Comparison of ENCODE assay signal across 10 mouse cellular contexts in the genomic region with DNA sequence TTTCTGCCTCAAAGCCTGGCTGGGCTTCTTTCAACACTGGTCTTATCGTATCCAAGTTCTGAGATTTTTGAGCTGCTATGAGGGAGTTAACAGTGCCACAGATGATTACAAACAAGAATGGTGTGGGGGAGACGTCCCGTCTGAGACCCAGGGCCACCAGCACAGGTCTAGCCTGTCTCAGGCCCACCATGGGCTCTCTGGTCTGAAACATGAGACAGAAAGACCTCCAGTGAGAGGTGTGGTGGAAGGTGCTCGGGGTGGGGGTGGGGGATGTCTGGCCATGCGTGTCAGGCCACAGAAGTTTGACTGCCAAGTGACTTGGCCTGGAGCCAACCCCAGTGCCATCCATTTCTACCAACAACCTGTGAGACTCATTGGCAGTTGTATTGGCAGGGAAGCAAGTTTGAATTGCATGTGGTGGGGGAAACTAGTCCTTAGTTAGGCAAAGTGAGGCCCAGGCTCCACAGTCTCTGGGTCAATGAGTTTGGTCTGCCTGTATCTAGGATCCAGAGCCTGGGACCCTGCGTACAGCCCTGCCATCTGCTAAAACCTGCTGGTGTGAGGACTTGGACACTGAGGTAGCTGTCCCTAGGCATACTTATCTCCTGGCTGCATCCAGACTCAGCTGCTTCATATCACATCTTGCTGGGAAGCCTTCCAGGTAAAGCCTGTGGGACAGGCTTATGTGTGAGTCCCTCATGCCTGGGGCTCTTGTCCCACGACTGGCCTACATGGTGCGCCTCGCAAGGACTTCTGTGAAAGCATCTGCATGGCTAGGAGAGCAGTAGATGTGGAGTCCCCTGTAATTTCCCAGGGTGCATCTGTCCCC. TPM values are rescaled to one million over a fixed set of nuclear protein-coding genes. Genes with fewer than 3 reads are reported as not detected.
DNase-seq lines count a peak whose midpoint lies in the region; ATAC-seq lines count a peak whose summit lies in the region.
"Had no signal": no experiment of that assay in that cellular context is flagged by ENCODE, and none has a peak within 500 bp of the region (broad histone marks: within the 10 kb centered on the region; RNA-seq: fewer than 3 reads in every experiment).

No protein-coding gene starts in this region.

- no peak overlapping the region for H3K4me2 ChIP-seq in hindbrain, embryonic 14.5 days (replicated peaks)
- no peak overlapping the region for H3K4me2 ChIP-seq in hindbrain, embryonic 11.5 days (replicated peaks; ENCODE audit: low read depth, low read length)
- no peak overlapping the region for H3K4me2 ChIP-seq in kidney, embryonic 14.5 days (replicated peaks; ENCODE audit: low read depth, low read length)
- H3K4me2 ChIP-seq: limb, embryonic 13.5 days had no signal

- no peak overlapping the region for H3K9ac ChIP-seq in hindbrain, embryonic 14.5 days
- H3K9ac ChIP-seq in hindbrain, embryonic 11.5 days (ENCODE audit: low read depth, low read length), result no peak overlapping the region
- H3K9ac ChIP-seq in kidney, embryonic 14.5 days (ENCODE audit: low read depth, low read length), result no peak overlapping the region
- H3K9ac ChIP-seq: limb, embryonic 13.5 days had no signal

- no peaks in the 10 kb centered on the region for H3K9me3 ChIP-seq in hindbrain, embryonic 14.5 days (ENCODE audit: control insufficient read depth, low read length)
- H3K9me3 ChIP-seq in hindbrain, embryonic 11.5 days (ENCODE audit: control insufficient read depth, low read length), result no peaks in the 10 kb centered on the region
- H3K9me3 ChIP-seq in kidney, embryonic 14.5 days (ENCODE audit: control insufficient read depth, low read length), result no peaks in the 10 kb centered on the region
- H3K9me3 ChIP-seq: limb, embryonic 13.5 days had no signal

- WGBS in hindbrain, embryonic 14.5 days, result 80% methylated on average over 9 of the region's 9 CpGs
- 87% methylated on average over 9 of the region's 9 CpGs for WGBS in hindbrain, embryonic 11.5 days
- WGBS in kidney, embryonic 14.5 days, result 57% methylated on average over 9 of the region's 9 CpGs

- DNase-seq in adrenal gland, postnatal 14 days, result peak; percentile 44
- no peak for DNase-seq in adrenal gland, postnatal 25 days
- peak; percentile 42 for DNase-seq in hindbrain, embryonic 14.5 days (ENCODE audit: low spot score)
- DNase-seq in hindbrain, embryonic 11.5 days (ENCODE audit: low spot score), result no peak
- DNase-seq in thymus, postnatal 36 days, result no peak
- DNase-seq in testis, postnatal 14 days (ENCODE audit: low spot score), result no peak
- DNase-seq: lung, postnatal 14 days had no signal

- 0 out of 2 replicates have a peak, but pooled peaks cover 5% of the 10 kb centered on the region for H3K4me1 ChIP-seq in hindbrain, embryonic 14.5 days (replicated peaks; ENCODE audit: control insufficient read depth, insufficient read depth, low read length)
- no peaks in the 10 kb centered on the region for H3K4me1 ChIP-seq in hindbrain, embryonic 11.5 days (replicated peaks; ENCODE audit: control insufficient read depth, insufficient read depth, low read length)
- peaks cover 33% of the 10 kb centered on the region for H3K4me1 ChIP-seq in brown adipose tissue, adult 24 weeks (ENCODE audit: control insufficient read depth, insufficient read depth, insufficient read length, low read length)
- H3K4me1 ChIP-seq in kidney, embryonic 14.5 days (ENCODE audit: control insufficient read depth, insufficient read depth, low read length), result peaks cover 12% of the 10 kb centered on the region

- no peak for ATAC-seq in hindbrain, embryonic 14.5 days (ENCODE audit: low FRiP score)
- no peak for ATAC-seq in hindbrain, embryonic 11.5 days (ENCODE audit: low FRiP score)
- peak; percentile 75; the same call in 1 of the 2 replicates for ATAC-seq in kidney, embryonic 14.5 days (ENCODE audit: low FRiP score, low TSS enrichment)

- H3K27ac ChIP-seq in hindbrain, embryonic 14.5 days, result no peak overlapping the region
- H3K27ac ChIP-seq in hindbrain, embryonic 11.5 days (ENCODE audit: low read depth, low read length), result no peak overlapping the region
- peak overlapping the region; percentile 25 for H3K27ac ChIP-seq in brown adipose tissue, adult 24 weeks (replicated peaks; ENCODE audit: low read depth, low read length)
- 0 out of 2 replicates have a peak overlapping the region, but pooled peaks have one; percentile 17 for H3K27ac ChIP-seq in kidney, embryonic 14.5 days (ENCODE audit: low read depth, low read length)
- H3K27ac ChIP-seq: limb, embryonic 13.5 days had no signal

- H3K4me3 ChIP-seq in hindbrain, embryonic 14.5 days (replicated peaks; ENCODE audit: low read length), result no peak overlapping the region
- no peak overlapping the region for H3K4me3 ChIP-seq in hindbrain, embryonic 11.5 days (ENCODE audit: low read depth, low read length)
- no peak overlapping the region for H3K4me3 ChIP-seq in brown adipose tissue, adult 24 weeks (ENCODE audit: insufficient read depth, low read depth, low read length)
- no peak overlapping the region for H3K4me3 ChIP-seq in kidney, embryonic 14.5 days (ENCODE audit: low read length)
- H3K4me3 ChIP-seq: limb, embryonic 13.5 days had no signal

- peaks cover 19% of the 10 kb centered on the region for H3K36me3 ChIP-seq in hindbrain, embryonic 14.5 days (replicated peaks; ENCODE audit: control insufficient read depth, insufficient read depth)
- H3K36me3 ChIP-seq in hindbrain, embryonic 11.5 days (ENCODE audit: control insufficient read depth, insufficient read depth, low read length), result no peaks in the 10 kb centered on the region
- peaks cover 10% of the 10 kb centered on the region for H3K36me3 ChIP-seq in kidney, embryonic 14.5 days (ENCODE audit: control insufficient read depth, insufficient read depth, low read length)

- H3K27me3 ChIP-seq in hindbrain, embryonic 14.5 days (ENCODE audit: control insufficient read depth, insufficient read depth, low read length), result no peaks in the 10 kb centered on the region
- H3K27me3 ChIP-seq in hindbrain, embryonic 11.5 days (ENCODE audit: control insufficient read depth, insufficient read depth, low read length), result no peaks in the 10 kb centered on the region
- H3K27me3 ChIP-seq in kidney, embryonic 14.5 days (ENCODE audit: control insufficient read depth, insufficient read depth, low read length), result no peaks in the 10 kb centered on the region
- H3K27me3 ChIP-seq: limb, embryonic 13.5 days had no signal

RNA-seq across cellular contexts. Expression of gene Snrk, which starts 56.6 kb away (rescaled TPM):
- total RNA-seq in adrenal gland, postnatal 14 days (2021), result 275 and 291 TPM in 2 replicates
- 177 and 190 TPM in 2 replicates for total RNA-seq in adrenal gland, postnatal 25 days (2021)
- polyA plus RNA-seq in hindbrain, embryonic 14.5 days (2014; fragmentation: Nextera tagmentation; extraction: Ambion mirVana), result 58.5 and 65.1 TPM in 2 replicates
- 22.0 and 24.3 TPM in 2 replicates for polyA plus RNA-seq in hindbrain, embryonic 11.5 days (2014; fragmentation: Nextera tagmentation; extraction: Ambion mirVana)
- 78.1 and 111 TPM in 2 replicates for polyA plus RNA-seq in brown adipose tissue, adult 24 weeks (2012; ENCODE audit: insufficient read depth, insufficient read length, missing spikeins)
- 22.5 and 41.1 TPM in 2 replicates for polyA plus RNA-seq in kidney, embryonic 14.5 days (2014; fragmentation: Nextera tagmentation; extraction: Ambion mirVana)

Comparison
In these comparisons a context has a peak if more than half of its experiments do, and no peak if none do; other contexts are left out.
1. DNase-seq: peak in adrenal gland, postnatal 14 days (single experiment) and hindbrain, embryonic 14.5 days (single experiment); none in adrenal gland, postnatal 25 days (single experiment), hindbrain, embryonic 11.5 days (single experiment), thymus, postnatal 36 days (0 of 2) and testis, postnatal 14 days (single experiment).
2. H3K27ac ChIP-seq: peak in brown adipose tissue, adult 24 weeks (single experiment) and kidney, embryonic 14.5 days (single experiment); none in hindbrain, embryonic 14.5 days (single experiment) and hindbrain, embryonic 11.5 days (single experiment).